Mouse (Mus musculus): ENCODE results near the gene Prdm2. TPM values are rescaled to one million over a fixed set of nuclear protein-coding genes. Genes with fewer than 3 reads are reported as not detected.

Prdm2 gene
- total RNA-seq, 2 experiments from 2014 or later, result 20.8 to 22.7 TPM

DNA sequence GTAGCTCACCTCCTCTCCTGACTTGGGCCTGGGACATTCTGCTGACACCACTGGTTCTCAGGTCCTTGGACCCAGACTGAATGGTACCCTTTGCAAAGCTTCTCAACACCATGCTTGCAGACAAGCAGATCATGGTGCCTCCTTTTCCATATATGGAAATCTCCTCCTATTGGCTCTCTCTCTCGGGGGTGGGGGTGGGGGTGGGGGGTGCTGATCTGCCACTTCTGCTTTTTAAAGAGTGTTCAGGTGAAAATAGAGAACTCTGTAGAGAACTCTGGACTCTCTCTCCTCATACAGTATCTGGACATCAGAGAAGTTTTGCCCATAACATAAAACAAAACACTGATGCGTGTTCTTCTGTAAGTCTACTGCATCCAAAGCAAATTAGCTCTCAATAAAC is 106.2 kb downstream of the Prdm2 start:
- no peak for DNase-seq

DNA sequence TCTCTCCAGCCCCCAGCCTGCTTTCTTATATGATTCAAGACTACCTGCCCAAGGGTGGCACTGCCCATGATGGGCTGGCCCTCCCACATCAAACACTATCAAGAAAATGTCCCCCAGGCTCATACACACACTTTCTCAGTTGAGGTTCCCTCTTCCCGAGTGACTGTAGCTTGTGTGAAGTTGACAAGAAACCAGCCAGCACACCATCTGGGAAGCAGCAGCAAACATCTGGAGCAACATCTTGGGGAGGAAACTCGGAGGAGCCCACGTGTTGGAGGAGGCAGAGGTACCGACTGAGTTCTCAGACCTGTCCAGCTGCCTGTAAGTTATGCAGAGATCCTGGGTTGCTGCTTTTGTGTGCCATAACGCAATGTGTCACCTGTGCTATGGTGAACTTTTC is 108.1 kb downstream of the Prdm2 start:
- no peak for DNase-seq

DNA sequence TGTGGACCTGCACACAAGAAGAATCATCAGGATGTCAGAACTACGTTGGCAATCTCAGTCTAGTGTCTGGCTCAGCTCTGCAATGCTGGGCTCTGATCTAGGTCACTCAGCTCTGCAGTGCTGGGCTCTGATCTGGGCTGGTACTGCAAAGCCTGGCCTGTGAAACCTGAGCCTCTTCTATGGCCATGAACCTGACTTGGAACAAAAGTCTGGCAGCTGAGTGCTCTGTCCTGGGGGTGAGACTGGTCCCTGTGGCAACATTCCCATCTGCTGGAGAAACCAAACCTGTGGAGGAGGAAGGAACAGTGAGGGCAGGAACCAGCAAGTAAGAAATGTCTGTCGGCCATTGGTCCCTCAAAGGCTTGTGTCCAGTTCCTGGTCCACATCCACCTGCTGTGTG is 109.0 kb downstream of the Prdm2 start:
- DNase-seq, result no peak

DNA sequence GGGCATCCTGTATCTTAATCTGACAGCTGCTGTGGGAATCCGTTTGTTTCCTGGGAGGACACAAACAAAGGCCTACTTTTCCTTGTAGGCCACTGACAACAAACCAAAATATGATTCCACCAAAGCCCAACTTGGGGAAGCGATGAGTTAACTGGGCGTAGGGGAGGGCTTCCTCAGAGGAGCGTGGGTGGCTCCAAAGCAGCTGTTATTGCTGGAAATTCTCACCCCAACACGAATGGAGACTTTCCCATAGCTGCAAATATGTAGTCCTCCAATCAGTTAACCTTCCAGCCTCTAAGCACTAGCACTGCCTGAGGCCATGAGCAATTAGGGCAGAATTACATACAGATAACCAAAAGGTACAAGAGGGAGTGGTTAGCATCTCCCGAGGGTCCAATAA is 112.6 kb downstream of the Prdm2 start:
- DNase-seq, result no peak

DNA sequence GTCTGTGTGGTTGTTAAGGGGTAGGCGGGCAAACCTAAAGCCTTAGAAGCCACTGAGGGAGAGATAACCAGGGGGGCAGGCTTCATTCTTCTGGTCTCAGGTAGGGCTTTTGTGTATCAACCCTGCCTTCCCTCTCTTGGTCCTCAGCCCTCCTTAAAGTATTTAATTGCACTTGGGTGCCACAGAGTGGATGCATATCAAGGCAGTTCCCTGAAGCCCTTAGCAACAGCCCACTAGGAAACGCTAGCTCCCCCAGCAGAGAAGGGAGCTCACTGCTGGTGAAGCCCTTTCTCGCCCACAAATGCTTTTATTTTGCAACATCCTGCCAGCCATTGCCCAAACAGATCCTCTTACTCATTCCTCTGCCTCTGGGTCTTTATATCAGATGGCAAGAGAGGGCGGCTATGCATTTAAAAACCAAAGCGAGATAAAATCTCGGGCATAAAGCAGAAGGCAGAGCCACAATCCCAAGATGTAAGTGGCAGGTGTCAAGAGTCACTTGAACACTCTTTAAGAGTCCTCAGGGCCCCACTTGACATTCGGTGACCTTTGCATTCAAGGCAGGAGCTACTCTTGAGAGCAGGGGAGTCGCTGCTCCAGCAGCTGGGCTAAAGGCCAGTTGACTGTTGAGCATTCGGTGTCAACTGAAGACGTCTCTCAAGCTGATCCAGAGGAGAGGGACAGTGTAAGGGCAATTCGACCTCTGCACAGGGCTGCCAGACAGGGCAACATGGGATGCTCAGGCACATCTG is 113.3 kb downstream of the Prdm2 start:
- DNase-seq, result no peak

DNA sequence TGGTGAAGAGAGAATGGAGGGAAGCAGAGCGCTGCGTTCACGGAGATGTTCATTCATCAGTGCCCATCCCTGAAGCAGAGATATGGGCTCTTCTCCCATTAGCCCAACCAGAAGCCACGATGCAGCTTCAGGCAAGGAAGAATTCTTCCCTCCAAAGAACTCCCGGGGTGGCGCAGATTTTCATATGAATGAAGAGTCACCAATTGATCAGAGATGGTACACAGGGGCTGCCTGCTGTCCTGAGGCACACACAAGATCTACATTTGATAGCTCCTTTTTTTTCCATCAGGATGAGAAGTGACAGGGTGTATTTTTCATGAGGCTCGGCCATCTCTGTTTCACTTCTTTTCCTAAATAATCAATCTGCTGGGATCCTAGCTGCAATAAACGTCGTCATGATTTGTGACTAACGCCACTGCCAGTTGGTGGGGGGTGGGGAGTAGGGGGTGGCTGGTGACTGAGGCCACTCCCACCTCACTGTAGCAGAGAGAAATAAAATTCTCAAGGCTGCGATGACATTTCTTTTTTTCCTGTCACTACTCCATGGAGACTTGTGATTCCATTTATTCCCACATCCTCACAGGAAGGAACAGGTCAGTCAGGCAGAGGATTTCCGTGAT is 120.6 kb downstream of the Prdm2 start:
- no peak for DNase-seq

DNA sequence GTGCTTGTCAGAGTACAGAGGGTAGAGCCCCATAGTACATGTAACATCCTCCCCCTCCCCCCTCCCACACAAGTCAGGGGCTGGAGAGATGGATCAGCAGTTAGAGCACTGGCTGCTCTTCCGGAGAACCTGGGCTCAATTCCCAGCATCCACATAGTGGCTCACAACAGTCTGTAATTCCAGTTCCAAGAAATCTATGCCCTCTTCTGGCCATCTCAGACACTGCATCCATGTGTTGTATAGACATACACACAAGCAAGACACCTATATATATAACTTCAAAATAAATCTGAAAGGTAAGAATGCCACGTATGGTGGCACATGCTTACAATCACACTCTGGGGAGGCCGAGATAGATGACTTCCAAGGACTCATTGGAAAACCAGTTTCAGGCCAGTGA is 122.2 kb downstream of the Prdm2 start:
- no peak for DNase-seq

DNA sequence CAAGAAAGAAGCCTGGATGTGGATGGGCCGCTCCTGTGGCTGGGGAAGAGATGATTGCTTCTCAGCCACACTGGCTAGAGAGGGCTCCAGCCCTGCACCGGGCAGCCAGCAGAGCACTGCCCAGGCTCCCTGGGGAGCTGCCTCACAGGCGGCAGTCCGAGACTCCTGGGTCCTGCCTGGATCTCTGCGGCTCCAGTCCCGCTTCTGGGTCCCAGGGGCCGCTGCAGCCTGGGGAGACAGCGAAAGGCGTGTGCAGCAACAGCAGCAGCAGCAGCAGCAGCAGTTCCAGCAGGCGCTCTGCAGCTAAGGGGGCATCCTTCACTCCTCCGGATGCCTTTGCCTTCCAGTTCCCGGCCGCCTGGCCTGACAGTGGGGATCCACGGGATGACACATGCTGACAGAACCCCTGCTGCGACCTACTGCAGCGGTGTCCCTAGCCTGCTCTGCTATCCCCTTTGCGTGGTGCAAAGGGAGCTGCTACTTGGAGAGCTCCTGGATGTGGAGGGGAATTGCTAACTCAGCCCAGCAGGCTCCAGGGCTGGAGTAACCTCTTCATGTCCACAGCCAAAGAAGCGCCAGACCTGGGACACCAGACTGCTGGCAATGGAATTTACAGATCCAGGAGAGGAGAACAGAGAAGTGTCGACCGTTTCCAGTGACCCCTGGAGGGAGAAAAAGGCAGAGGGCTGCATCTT is 138.6 kb downstream of the Prdm2 start:
- peak; percentile 2 to 6 for DNase-seq

DNA sequence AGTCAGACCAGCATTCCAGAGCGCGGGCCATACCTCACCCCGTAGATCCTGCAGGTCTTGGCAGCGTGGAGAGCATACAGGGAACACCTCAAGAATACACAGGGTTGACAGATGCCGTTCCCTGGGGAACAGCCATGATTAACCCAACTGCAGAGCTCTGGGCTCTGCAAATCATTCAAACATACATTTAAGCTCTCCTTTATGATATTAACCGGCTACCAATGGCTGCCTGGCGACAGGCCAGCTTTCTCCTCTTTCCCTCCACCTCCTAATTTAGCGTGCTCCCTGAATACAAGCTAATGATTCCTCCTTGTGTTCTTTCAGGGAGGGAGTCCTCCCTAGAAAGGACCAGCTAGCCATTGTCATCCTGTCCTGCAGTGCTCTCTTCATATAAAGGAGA is 141.0 kb downstream of the Prdm2 start:
- DNase-seq, result no peak

DNA sequence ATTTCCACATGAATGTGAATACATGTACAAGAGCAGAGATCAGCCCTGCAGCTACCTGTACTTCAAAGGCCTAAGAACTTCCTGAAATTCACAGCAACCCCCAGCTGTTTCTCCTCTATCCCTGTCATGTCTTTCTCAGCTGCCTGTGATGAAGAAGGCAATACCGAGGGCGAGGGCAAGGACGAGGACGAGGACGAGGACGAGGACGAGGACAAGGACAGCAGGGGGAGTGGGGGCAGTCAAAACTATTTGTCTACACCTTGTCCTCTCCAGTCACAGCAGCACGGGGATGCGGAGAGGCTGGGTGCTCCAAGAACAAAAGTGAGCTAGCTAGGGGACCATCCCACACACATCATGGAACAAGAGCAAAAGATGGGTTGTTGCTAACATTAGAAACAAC is 145.8 kb downstream of the Prdm2 start:
- DNase-seq, result no peak

DNA sequence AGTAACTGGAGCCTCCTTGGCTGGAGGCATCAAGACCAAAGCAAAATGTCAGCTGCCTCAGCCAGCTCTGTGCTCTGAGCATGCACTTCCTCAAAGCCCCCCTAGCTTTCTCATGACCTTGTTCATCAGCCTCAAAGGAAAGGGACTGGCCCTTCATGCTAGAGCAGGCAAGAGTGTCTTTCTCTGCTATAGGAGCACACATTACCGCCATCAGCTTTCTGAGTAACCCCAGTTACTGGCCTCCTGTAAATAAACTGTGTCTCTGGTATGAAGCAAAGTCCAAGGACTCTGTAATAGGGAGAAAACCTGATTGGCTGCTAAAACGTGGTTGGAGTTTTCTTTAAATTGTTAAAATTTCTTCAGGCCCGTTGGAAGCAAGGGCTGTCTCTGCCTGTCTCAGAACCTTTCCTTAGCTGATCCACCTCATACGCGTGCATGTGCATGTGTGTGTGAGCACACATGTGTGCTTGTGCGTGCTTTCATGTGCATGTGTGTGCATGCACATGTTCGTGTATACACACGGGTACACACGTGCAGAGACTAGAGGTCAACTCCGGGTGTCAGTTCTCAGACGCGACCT is 153.9 kb downstream of the Prdm2 start:
- DNase-seq, result no peak

Small RNAs within 50 kb of the gene (microRNA-seq; reads per million reads assigned to microRNA genes)
- 0 reads per million in 2 experiments for gene Mir7021

Other genes with a start within 250 kb of the Prdm2 start
- gene Pdpn, start 86.6 kb upstream of the Prdm2 start, total RNA-seq (2021), result 1 to 10 TPM; 4.5 to 7.9 TPM
- gene Lrrc38, start 136.8 kb upstream of the Prdm2 start, total RNA-seq (2021), result not detected
- not detected for gene Pramel1, start 181.4 kb upstream of the Prdm2 start, total RNA-seq (2021)
- gene Pramef8, start 199.4 kb upstream of the Prdm2 start, total RNA-seq (2021), result 1 to 10 TPM; 8.7 to 9.0 TPM
- not detected for gene Oog4, start 237.3 kb upstream of the Prdm2 start, total RNA-seq (2021)

Measured in heart, adult 18-20 months (tissue).